Mouse (Mus musculus) neural tube, embryonic 12.5 days (tissue): Measurements from ENCODE around the gene Daam1. TPM values are rescaled to one million over a fixed set of nuclear protein-coding genes. Genes with fewer than 3 reads are reported as not detected.

Source experiments
- ATAC-seq: fragments of 200-750 bp; cut with Nextera tagmentation; 2 replicates; pipeline ENCODE4 v1.8.0; 2017; ENCODE audit warnings: low read depth, mild to moderate bottlenecking, moderate TSS enrichment, moderate library complexity; ENCODE audit not compliant: low FRiP score
- H3K27ac ChIP-seq: fragments of 300-500 bp; sonication (generic); 2 replicates; pipeline ENCODE4 v1.5.1; 2016
- H3K27me3 ChIP-seq: fragments of 300-500 bp; sonication (generic); replicated peaks from 2 replicates; pipeline ENCODE4 v1.6.1; 2016; ENCODE audit warnings: mild to moderate bottlenecking
- H3K36me3 ChIP-seq: fragments of 300-500 bp; sonication (generic); 2 replicates; pipeline ENCODE4 v1.6.1; 2016; ENCODE audit warnings: mild to moderate bottlenecking
- H3K4me1 ChIP-seq: fragments of 300-500 bp; sonication (generic); 2 replicates; pipeline ENCODE4 v1.6.1; 2016
- H3K4me2 ChIP-seq: fragments of 300-500 bp; sonication (generic); replicated peaks from 2 replicates; pipeline ENCODE4 v1.6.1; 2016; ENCODE audit warnings: mild to moderate bottlenecking
- H3K4me3 ChIP-seq: fragments of 300-500 bp; sonication (generic); 2 replicates; pipeline ENCODE4 v1.5.1; 2016
- H3K9ac ChIP-seq: fragments of 300-500 bp; sonication (generic); 2 replicates; pipeline ENCODE4 v1.6.1; 2016; ENCODE audit warnings: mild to moderate bottlenecking
- H3K9me3 ChIP-seq: fragments of 300-500 bp; sonication (generic); 2 replicates; pipeline ENCODE4 v1.6.1; 2016; ENCODE audit warnings: mild to moderate bottlenecking
- WGBS: fragments of 180-500 bp; shearing (Covaris S2); methylation state at CpG from one replicate; pipeline ENCODE4 v1.1.7; 2016; 5-methylcytosine and 5-hydroxymethylcytosine counted together
- polyA plus RNA-seq: library from polyadenylated mRNA; unstranded; fragments of >200 nt; fragmentation: Nextera tagmentation; extraction: Ambion mirVana; gene quantifications from 2 replicates; pipeline ENCODE4 v1.2.1, GENCODE M21; 2016

The Daam1 gene
- polyA plus RNA-seq, 1 experiment from 2014 or later, result 16.1 TPM

DNA sequence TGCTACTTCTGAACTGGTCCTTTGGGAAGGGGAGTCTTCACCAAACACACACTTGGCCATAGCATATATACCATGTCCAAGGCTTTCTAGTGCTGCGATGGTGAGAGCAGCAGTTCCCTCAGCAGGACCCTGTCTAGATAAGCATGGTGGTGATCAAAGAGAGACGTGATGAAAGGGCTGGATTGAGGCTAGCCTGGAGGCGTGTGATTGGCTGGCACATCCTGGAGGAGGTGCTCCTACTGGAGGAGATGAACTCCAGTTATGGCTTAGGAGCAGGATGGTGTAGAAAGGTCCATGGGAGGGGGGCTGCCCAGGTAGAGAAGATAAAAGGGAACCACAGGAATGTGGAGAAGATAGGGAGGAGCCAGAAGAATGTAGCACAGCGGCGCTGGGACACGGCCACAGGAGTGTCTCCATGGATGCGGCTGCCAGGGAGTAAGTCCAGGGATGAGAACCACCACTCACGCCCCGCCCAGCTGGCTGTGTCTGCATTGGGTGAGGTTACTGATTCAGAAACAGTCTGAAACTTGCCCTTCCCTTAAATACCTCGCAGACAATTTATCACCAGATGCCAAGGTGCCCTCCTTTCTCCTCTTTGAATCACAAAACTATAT lies 152.3 kb downstream of the Daam1 start:
- no peak overlapping the region for H3K4me2 ChIP-seq
- peaks cover 73% of the 10 kb centered on the region for H3K36me3 ChIP-seq
- 86% methylated on average over 10 of the region's 10 CpGs for WGBS
- no peak overlapping the region for H3K4me3 ChIP-seq
- ATAC-seq, result no peak
- no peak overlapping the region for H3K27ac ChIP-seq
- no peak overlapping the region for H3K9ac ChIP-seq
- no peaks in the 10 kb centered on the region for H3K9me3 ChIP-seq
- no peaks in the 10 kb centered on the region for H3K27me3 ChIP-seq
- no peaks in the 10 kb centered on the region for H3K4me1 ChIP-seq

DNA sequence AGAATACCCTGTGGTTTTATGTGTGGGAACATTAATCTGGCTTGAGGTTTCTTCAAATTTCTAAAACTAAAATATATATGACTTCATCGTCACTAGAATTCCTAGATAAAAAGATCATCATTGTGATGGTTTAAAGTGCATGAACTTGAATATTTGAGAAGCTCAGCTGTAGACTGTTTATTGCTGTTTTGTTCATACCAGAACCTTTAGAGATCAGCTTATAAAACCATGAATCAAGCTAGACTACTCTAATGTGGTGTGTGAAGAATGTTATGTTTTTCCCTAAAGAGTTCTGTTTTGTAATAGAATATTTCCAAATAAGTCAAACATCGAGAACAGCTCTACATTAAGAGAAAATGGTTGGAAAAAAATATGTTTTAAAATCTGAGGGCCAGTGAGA lies 156.3 kb downstream of the Daam1 start:
- H3K27ac ChIP-seq, result no peak overlapping the region
- ATAC-seq, result no peak
- H3K9ac ChIP-seq, result no peak overlapping the region
- 91% methylated on average over 2 of the region's 2 CpGs for WGBS
- H3K9me3 ChIP-seq, result no peaks in the 10 kb centered on the region
- H3K4me2 ChIP-seq, result no peak overlapping the region
- no peak overlapping the region for H3K4me3 ChIP-seq
- no peaks in the 10 kb centered on the region for H3K4me1 ChIP-seq
- H3K36me3 ChIP-seq, result peaks cover 73% of the 10 kb centered on the region
- H3K27me3 ChIP-seq, result no peaks in the 10 kb centered on the region

DNA sequence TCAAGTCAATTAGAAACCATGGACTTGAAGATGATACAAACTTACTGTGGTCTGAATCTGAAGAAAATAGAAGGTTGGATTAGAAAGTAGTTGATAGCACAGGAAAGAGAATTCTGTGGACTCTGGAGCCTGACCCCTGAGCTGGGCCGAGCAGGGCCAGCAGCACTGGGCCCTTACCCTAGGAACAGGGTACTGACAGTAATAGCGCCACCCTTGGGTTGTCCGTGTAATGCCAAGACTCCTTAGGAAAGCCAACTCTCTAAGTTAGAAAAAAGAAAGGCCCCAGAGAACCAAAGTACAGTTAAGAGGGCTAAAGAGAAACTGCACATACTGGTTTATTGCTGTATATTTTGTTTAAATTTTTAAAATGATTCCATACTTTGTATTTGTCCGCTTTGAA lies 157.0 kb downstream of the Daam1 start:
- ATAC-seq, result no peak
- WGBS, result 92% methylated on average over 4 of the region's 4 CpGs

DNA sequence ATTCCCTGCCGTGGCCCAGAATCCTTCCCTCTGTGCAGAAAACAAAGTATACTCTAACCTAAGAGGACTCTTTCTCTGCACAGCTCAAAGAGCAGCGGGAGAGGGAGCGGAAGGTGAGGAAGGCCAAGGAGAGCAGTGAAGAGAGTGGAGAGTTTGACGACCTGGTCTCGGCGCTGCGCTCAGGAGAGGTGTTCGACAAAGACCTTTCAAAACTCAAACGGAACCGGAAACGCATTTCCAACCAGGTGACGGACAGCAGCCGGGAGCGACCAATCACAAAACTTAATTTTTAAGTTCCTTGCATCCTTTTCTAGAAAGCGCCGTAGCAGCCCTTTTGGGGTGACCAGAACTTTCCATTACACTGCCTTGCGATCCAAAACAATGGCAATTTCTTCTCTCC lies 158.7 kb downstream of the Daam1 start:
- no peaks in the 10 kb centered on the region for H3K9me3 ChIP-seq
- ATAC-seq, result no peak
- H3K9ac ChIP-seq, result no peak overlapping the region
- peaks cover 73% of the 10 kb centered on the region for H3K36me3 ChIP-seq
- no peaks in the 10 kb centered on the region for H3K27me3 ChIP-seq
- no peak overlapping the region for H3K4me3 ChIP-seq
- H3K4me2 ChIP-seq, result no peak overlapping the region
- H3K4me1 ChIP-seq, result no peaks in the 10 kb centered on the region
- WGBS, result 96% methylated on average over 17 of the region's 17 CpGs
- H3K27ac ChIP-seq, result no peak overlapping the region

More for the DNA sequence above, 157.0 kb downstream of the Daam1 start:
- no peak overlapping the region for H3K4me3 ChIP-seq
- no peaks in the 10 kb centered on the region for H3K9me3 ChIP-seq
- no peaks in the 10 kb centered on the region for H3K27me3 ChIP-seq
- H3K4me2 ChIP-seq, result no peak overlapping the region
- peaks cover 72% of the 10 kb centered on the region for H3K36me3 ChIP-seq
- no peak overlapping the region for H3K27ac ChIP-seq
- no peak overlapping the region for H3K9ac ChIP-seq
- no peaks in the 10 kb centered on the region for H3K4me1 ChIP-seq

DNA sequence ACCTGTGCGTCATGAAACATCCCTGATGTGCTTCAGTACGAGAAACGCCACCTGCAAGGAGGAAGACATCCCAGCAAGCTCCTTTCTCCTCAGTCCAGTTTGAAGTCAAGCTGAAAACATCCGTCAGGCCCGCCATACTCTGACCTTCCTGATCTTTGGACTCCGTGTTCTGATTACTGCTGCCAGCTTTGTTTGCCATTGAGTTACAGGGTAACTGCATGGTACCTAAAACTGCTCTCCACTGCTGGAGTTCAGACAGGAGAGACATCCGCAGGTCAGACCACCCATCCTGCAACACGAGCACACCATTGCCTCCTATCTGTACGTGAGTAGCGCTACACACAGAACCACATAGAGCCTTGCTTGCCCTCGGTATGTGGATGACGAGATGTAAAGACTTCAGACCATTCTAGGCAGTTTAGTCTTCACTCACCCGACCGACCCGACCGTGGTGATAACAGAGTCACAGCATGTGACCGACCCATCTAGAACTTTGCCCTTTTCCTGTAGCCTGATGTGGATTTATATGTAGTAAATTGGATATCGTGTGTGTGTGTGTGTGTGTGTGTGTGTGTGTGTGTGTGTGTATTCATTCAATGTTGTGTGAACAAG lies 161.8 kb downstream of the Daam1 start:
- Histone ChIP-seq H3K4me2 (no peak overlapping the region), H3K36me3 (peaks cover 56% of the 10 kb centered on the region), H3K9ac (no peak overlapping the region), H3K4me1 (no peaks in the 10 kb centered on the region), H3K27ac (no peak overlapping the region), H3K9me3 (no peaks in the 10 kb centered on the region), H3K4me3 (no peak overlapping the region), H3K27me3 (no peaks in the 10 kb centered on the region)
- 91% methylated on average over 18 of the region's 18 CpGs for WGBS
- no peak for ATAC-seq

DNA sequence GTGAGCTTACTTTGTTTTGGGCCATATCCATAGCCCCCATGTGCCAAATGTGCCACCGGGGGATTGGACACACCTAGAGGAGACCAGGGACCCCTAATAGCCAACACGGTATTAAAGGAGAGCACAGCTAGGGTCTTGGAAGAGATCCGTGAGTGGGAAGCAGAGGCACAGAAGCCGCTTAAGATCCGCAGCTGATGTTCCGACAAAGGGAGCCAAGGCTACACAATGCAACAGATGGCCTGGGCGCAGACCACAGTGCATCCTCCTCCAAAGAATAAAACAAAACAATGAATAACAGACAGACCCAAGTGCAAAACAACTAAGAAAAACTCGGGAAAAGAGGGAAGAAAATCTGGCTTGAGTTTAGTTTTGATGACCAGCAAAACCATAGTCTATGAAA lies 165.0 kb downstream of the Daam1 start:
- no peak overlapping the region for H3K27ac ChIP-seq
- no peaks in the 10 kb centered on the region for H3K4me1 ChIP-seq
- no peaks in the 10 kb centered on the region for H3K9me3 ChIP-seq
- no peak overlapping the region for H3K4me2 ChIP-seq
- H3K36me3 ChIP-seq, result peaks cover 33% of the 10 kb centered on the region
- no peaks in the 10 kb centered on the region for H3K27me3 ChIP-seq
- ATAC-seq, result no peak
- H3K4me3 ChIP-seq, result no peak overlapping the region
- 76% methylated on average over 8 of the region's 8 CpGs for WGBS
- no peak overlapping the region for H3K9ac ChIP-seq

DNA sequence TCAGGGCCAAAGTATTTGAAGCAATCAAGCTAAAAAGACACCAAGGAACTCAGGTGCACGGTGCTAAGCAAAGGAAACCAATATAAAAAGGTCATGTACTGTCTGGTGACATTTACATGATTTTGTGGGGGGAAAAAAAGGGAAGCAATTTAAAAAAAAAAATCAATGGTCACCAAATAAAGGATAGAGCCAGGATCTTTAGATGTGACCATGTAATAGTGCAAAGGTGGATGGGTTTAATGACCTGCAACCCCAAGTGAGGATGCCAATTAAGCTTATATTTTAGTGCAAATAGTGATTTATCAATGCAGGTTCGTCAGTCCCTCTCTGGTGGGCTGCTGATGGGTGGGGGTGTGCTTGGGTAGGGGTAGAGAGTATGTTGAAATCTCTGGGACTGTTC lies 166.0 kb downstream of the Daam1 start:
- 77% methylated on average over 2 of the region's 2 CpGs for WGBS
- Histone ChIP-seq H3K4me1 (no peaks in the 10 kb centered on the region), H3K9me3 (no peaks in the 10 kb centered on the region), H3K9ac (no peak overlapping the region), H3K4me2 (no peak overlapping the region), H3K36me3 (peaks cover 28% of the 10 kb centered on the region), H3K27me3 (no peaks in the 10 kb centered on the region), H3K4me3 (no peak overlapping the region), H3K27ac (no peak overlapping the region)
- ATAC-seq, result no peak

DNA sequence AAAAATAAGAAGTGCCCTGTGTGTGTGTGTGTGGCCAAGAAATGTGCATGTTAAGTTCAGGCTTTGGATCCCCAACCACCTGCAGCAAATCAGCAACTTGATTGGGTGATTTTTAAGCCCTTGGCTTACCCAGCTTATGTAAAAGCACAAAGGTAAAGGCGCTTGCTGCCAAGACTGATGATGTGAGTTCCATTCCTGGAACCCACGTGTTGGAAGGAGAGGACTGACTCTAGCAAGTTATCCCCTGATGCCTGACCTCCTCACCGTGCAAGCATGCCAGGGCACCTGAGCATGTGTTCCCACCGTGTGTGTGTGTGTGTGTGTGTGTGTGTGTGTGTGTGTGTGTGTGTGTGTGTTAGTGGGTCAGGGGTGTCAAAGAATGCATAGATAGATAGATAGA lies 166.5 kb downstream of the Daam1 start:
- WGBS, result 82% methylated on average over 4 of the region's 4 CpGs
- H3K9me3 ChIP-seq, result no peaks in the 10 kb centered on the region
- no peak overlapping the region for H3K4me3 ChIP-seq
- H3K36me3 ChIP-seq, result peaks cover 26% of the 10 kb centered on the region
- no peak overlapping the region for H3K4me2 ChIP-seq
- ATAC-seq, result no peak
- no peaks in the 10 kb centered on the region for H3K4me1 ChIP-seq
- H3K9ac ChIP-seq, result no peak overlapping the region
- no peaks in the 10 kb centered on the region for H3K27me3 ChIP-seq
- H3K27ac ChIP-seq, result no peak overlapping the region

DNA sequence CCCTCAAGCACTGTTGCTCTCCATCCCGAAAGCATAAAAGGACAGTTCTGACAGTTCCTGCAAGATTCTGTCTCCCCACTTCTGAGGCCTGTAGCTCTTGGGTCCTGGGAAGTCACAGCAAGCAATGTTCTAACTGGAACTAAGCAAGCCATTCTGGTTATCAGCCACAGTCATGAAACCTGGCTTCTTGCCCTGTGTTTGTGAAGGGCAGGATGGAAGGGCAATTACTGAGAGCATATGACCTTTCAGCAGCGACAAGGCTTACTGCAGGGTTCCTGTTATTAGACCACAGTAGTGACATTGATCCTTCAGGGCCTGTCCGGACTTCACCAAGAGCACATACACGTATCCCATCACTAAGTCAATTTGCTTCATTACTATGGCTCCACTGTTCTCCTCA lies 167.8 kb downstream of the Daam1 start:
- Histone ChIP-seq H3K4me3 (no peak overlapping the region), H3K36me3 (peaks cover 14% of the 10 kb centered on the region), H3K27me3 (no peaks in the 10 kb centered on the region), H3K9me3 (no peaks in the 10 kb centered on the region), H3K4me1 (no peaks in the 10 kb centered on the region), H3K9ac (no peak overlapping the region), H3K4me2 (no peak overlapping the region), H3K27ac (no peak overlapping the region)
- 90% methylated on average over 4 of the region's 4 CpGs for whole genome bisulfite sequencing
- ATAC-seq, result no peak

DNA sequence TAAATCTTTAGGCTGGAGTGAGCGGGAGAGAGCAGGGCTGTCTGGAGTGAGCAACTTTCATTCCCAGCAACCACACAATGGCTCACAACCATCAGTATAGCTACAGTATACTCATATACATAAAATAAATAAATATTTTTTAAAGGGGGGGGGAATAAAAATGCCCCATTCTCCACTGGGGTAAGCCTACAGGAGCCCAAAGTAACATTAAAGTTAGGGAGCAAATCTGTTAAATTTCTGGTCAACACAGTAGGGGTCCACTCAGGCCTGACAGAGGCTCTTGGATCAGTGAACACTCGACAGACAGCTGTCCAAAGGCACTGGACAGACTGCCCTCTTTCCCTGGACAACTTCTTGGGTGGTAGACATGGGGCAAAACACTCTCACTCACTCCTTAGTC lies 168.8 kb downstream of the Daam1 start:
- Histone ChIP-seq H3K4me2 (no peak overlapping the region), H3K9ac (no peak overlapping the region), H3K27ac (no peak overlapping the region), H3K9me3 (no peaks in the 10 kb centered on the region), H3K27me3 (no peaks in the 10 kb centered on the region), H3K36me3 (peaks cover 4% of the 10 kb centered on the region; the same call in 1 of the 2 replicates), H3K4me1 (no peaks in the 10 kb centered on the region), H3K4me3 (no peak overlapping the region)
- WGBS, result 81% methylated on average over 2 of the region's 2 CpGs
- ATAC-seq, result no peak

DNA sequence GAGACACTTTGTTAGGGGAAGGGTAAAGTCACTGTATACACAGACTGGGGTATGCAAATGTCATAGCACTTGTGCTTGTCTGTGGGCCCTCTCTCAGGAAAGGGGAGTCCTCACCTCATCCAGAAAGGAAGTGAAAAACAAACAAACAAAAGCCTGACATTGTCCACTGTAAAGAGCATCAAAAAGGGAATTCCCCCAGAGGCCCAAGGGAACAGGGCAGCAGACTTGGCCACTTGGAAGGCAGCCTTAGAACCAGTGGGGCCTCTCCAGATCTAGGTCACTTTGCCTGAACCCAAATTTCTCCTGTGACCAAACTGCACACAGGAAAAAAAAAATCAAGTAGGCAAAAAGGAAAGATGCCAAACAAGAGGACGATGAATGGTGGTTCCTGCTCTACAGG lies 170.9 kb downstream of the Daam1 start:
- Histone ChIP-seq H3K9me3 (no peaks in the 10 kb centered on the region), H3K36me3 (no peaks in the 10 kb centered on the region), H3K4me1 (no peaks in the 10 kb centered on the region), H3K27me3 (no peaks in the 10 kb centered on the region), H3K4me3 (no peak overlapping the region), H3K9ac (no peak overlapping the region), H3K4me2 (no peak overlapping the region), H3K27ac (no peak overlapping the region)
- 88% methylated on average over 1 of the region's 1 CpGs for WGBS
- no peak for ATAC-seq

DNA sequence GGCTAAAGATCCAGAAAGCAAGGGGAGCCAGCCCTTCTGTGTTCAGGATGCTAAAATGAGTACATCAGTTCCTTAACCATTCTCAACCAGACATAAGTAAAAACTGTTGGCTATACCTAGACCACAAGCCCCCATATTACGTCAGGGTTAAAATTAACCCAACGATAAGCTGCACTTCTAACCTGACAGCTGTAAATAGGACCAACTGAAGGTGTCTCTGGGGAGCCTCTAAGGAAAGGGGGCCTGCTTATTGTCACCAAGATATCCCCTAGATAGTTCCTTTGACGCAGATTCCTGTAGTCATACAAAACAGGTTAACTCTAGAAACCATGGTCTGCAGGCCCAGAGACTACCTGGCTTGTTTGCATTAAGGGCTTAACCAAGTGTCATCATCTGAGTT lies 174.4 kb downstream of the Daam1 start:
- Histone ChIP-seq H3K4me3 (no peak overlapping the region), H3K9ac (no peak overlapping the region), H3K4me1 (no peaks in the 10 kb centered on the region), H3K36me3 (no peaks in the 10 kb centered on the region), H3K27ac (no peak overlapping the region), H3K27me3 (no peaks in the 10 kb centered on the region), H3K9me3 (no peaks in the 10 kb centered on the region), H3K4me2 (no peak overlapping the region)
- 92% methylated on average over 3 of the region's 3 CpGs for WGBS
- no peak for ATAC-seq

DNA sequence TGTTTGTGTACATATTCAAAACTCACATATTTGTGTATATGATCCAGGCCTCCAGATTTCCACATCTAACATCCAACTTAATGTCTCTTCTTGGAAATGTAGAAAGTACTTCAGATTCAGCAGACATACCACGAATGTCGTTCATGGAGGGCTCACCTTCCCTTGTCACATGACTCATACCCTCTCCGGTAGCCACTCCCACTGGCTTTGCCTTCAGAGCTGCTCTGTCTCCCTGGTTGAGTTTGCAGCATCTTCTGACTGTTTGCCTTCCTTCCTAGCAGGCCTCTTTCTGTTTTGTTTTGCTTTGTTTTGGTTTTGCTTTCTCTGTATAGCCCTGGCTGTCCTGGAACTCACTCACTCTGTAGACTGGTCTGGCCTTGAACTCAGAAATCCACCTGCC lies 176.8 kb downstream of the Daam1 start:
- Histone ChIP-seq H3K4me2 (no peak overlapping the region), H3K36me3 (no peaks in the 10 kb centered on the region), H3K4me1 (no peaks in the 10 kb centered on the region), H3K9ac (no peak overlapping the region), H3K27ac (no peak overlapping the region), H3K4me3 (no peak overlapping the region), H3K9me3 (no peaks in the 10 kb centered on the region), H3K27me3 (no peaks in the 10 kb centered on the region)
- WGBS, result 91% methylated on average over 3 of the region's 3 CpGs
- ATAC-seq, result no peak
